Mouse (Mus musculus): ENCODE results near the gene Fam217b. TPM values are rescaled to one million over a fixed set of nuclear protein-coding genes. Genes with fewer than 3 reads are reported as not detected.

Gene Fam217b
- total and polyA plus RNA-seq, 2 experiments: 0.15 to 0.18 TPM

DNA sequence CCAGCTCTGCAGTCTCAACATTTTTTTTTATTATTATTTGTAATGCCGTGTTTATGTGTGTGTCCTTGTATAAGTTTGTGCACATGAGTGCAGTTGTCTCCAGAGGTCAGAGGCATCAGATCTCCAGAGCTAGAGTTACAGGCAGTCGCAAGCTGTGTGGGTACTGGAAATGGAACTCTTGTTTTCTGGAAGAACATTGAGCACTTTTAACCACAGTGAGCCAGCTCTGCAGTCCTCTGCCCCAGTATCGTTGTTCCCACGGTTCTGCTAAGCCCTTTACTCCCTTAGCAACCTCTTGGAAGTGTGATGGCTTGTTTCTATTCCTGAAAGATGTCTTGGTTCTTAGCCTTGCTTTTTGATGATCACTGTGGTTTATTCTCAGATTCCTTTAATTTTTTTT lies 35.1 kb downstream of the Fam217b start:
- no peak for TF ChIP-seq POLR2A (IDR thresholded peaks at IDR 0.05; ENCODE audit: extremely low read depth, insufficient read depth, low read length)
- no peak for TF ChIP-seq CTCF (IDR thresholded peaks at IDR 0.05; ENCODE audit: low read depth, low read length)

DNA sequence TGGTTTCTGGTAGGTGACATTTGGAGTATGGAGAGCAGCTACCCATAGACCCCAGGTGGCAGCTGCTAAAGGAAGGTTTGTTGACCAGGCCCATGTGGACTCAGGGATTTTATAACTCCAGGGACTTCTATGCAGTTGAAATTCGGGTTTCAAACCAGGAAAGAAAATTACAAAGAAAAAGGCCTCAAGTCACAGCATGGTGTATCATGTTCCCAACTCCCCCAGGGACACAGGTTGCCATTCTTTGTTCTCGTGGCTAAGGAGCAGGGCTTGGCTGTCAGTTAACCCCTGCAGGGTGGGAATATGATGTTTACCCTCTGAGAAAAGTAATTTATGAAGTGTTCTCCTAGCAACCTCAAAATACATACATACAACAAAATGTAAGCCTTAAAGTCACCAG lies 35.9 kb downstream of the Fam217b start:
- H3K27me3 ChIP-seq (ENCODE audit: control insufficient read depth, insufficient read depth, low read length): no peaks in the 10 kb centered on the region
- WGBS: 48% methylated on average over 2 of the region's 2 CpGs
- no peak overlapping the region for H3K9ac ChIP-seq (ENCODE audit: low read depth, low read length)
- H3K27ac ChIP-seq (replicated peaks; ENCODE audit: insufficient read depth, low read depth, low read length): no peak overlapping the region
- H3K4me1 ChIP-seq (ENCODE audit: control insufficient read depth, insufficient read depth, low read length): no peaks in the 10 kb centered on the region; the same call in 1 of the 2 replicates
- H3K79me2 ChIP-seq (ENCODE audit: control insufficient read depth, insufficient read depth, low read length): no peaks in the 10 kb centered on the region
- DNase-seq (ENCODE audit: extremely low read depth, low read depth, low spot score): no peak
- TF ChIP-seq POLR2A (IDR thresholded peaks at IDR 0.05; ENCODE audit: extremely low read depth, insufficient read depth, low read length): no peak
- TF ChIP-seq CTCF (IDR thresholded peaks at IDR 0.05; ENCODE audit: low read depth, low read length): no peak
- H3K4me3 ChIP-seq (ENCODE audit: insufficient read depth, low read depth, low read length): no peak overlapping the region
- no peaks in the 10 kb centered on the region for H3K36me3 ChIP-seq (ENCODE audit: control insufficient read depth, insufficient read depth, low read length)

More for the DNA sequence above, 35.1 kb downstream of the Fam217b start:
- H3K79me2 ChIP-seq (ENCODE audit: control insufficient read depth, insufficient read depth, low read length): no peaks in the 10 kb centered on the region
- H3K4me1 ChIP-seq (ENCODE audit: control insufficient read depth, insufficient read depth, low read length): no peaks in the 10 kb centered on the region
- 80% methylated on average over 4 of the region's 4 CpGs for WGBS
- DNase-seq (ENCODE audit: extremely low read depth, low read depth, low spot score): no peak
- no peak overlapping the region for H3K4me3 ChIP-seq (ENCODE audit: insufficient read depth, low read depth, low read length)
- H3K36me3 ChIP-seq (ENCODE audit: control insufficient read depth, insufficient read depth, low read length): no peaks in the 10 kb centered on the region
- no peak overlapping the region for H3K27ac ChIP-seq (replicated peaks; ENCODE audit: insufficient read depth, low read depth, low read length)
- no peak overlapping the region for H3K9ac ChIP-seq (ENCODE audit: low read depth, low read length)
- no peaks in the 10 kb centered on the region for H3K27me3 ChIP-seq (ENCODE audit: control insufficient read depth, insufficient read depth, low read length)

DNA sequence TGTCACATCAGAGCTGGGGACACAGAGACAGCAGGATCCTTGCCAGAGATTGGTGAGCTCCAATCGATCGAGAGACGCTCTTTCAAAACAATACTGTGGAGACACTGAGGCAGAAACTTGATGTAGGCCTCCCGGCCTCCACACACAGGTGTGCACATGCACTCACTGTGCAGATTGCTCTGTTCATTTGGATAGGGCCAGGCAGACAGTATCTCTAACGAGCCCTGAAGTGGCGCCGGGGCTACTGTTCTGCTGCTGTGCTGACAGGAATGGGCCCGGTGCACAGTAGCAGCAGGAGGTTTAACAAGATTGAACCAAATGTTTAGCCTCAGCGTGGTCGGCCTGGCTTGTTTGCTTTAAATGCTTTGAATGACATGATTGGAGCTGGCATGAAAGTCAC lies 36.6 kb downstream of the Fam217b start:
- no peak overlapping the region for H3K9ac ChIP-seq (ENCODE audit: low read depth, low read length)
- TF ChIP-seq POLR2A (IDR thresholded peaks at IDR 0.05; ENCODE audit: extremely low read depth, insufficient read depth, low read length): no peak
- no peak for TF ChIP-seq CTCF (IDR thresholded peaks at IDR 0.05; ENCODE audit: low read depth, low read length)
- no peak overlapping the region for H3K4me3 ChIP-seq (ENCODE audit: insufficient read depth, low read depth, low read length)
- H3K79me2 ChIP-seq (ENCODE audit: control insufficient read depth, insufficient read depth, low read length): no peaks in the 10 kb centered on the region
- no peak for DNase-seq (ENCODE audit: extremely low read depth, low read depth, low spot score)
- no peaks in the 10 kb centered on the region; the same call in 1 of the 2 replicates for H3K4me1 ChIP-seq (ENCODE audit: control insufficient read depth, insufficient read depth, low read length)
- H3K27me3 ChIP-seq (ENCODE audit: control insufficient read depth, insufficient read depth, low read length): no peaks in the 10 kb centered on the region
- H3K27ac ChIP-seq (replicated peaks; ENCODE audit: insufficient read depth, low read depth, low read length): no peak overlapping the region
- H3K36me3 ChIP-seq (ENCODE audit: control insufficient read depth, insufficient read depth, low read length): no peaks in the 10 kb centered on the region
- WGBS: 72% methylated on average over 10 of the region's 10 CpGs

DNA sequence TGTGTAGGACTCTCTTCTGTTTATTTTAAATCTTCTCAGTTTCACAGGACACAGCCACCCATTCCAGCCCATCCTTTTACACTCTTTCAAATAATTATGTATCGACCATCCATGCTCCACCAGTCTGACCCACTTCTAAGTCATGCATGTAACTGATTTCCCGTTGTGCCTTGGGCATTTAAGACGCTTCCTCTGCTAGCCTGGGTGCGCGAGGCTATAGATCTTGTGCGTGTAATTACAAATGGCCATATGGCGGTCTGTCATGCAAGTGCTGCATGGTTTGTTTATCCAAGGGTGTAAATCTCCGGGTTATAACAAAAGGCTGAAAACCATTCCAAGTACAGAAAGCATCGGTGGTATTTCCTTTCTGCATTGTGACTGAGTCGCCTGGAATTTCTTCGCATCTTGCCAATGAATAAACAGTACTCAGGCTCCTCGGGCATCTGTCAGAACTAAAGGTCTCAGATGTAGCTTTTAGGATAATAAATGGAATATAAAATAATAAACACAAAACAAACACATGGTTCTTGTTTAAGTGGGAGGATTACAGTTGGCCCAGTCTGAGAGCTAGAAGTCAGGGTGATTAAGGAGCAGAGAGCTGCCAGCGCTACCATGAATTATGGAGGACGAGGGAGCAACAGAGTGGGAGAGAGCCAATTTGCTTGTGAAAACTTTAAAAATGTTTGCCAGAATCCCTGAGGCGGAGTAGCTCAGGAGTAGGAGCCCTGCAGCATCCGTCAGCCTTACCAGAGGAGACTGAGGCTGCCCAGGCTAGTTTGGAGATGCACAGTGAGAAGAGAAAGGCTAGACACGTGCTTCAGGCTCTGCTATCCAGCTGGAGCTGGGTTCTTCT lies 40.6 kb downstream of the Fam217b start:
- H3K9ac ChIP-seq (ENCODE audit: low read depth, low read length): no peak overlapping the region
- no peaks in the 10 kb centered on the region for H3K36me3 ChIP-seq (ENCODE audit: control insufficient read depth, insufficient read depth, low read length)
- 66% methylated on average over 17 of the region's 17 CpGs for WGBS
- H3K27ac ChIP-seq (replicated peaks; ENCODE audit: insufficient read depth, low read depth, low read length): peak overlapping the region; percentile 44
- no peaks in the 10 kb centered on the region for H3K79me2 ChIP-seq (ENCODE audit: control insufficient read depth, insufficient read depth, low read length)
- H3K4me1 ChIP-seq (ENCODE audit: control insufficient read depth, insufficient read depth, low read length): no peaks in the 10 kb centered on the region; the same call in 1 of the 2 replicates
- TF ChIP-seq POLR2A (IDR thresholded peaks at IDR 0.05; ENCODE audit: extremely low read depth, insufficient read depth, low read length) (no peak), CTCF (IDR thresholded peaks at IDR 0.05; ENCODE audit: low read depth, low read length) (no peak)
- H3K27me3 ChIP-seq (ENCODE audit: control insufficient read depth, insufficient read depth, low read length): no peaks in the 10 kb centered on the region
- no peak overlapping the region for H3K4me3 ChIP-seq (ENCODE audit: insufficient read depth, low read depth, low read length)
- DNase-seq (ENCODE audit: extremely low read depth, low read depth, low spot score): peak; percentile 24

DNA sequence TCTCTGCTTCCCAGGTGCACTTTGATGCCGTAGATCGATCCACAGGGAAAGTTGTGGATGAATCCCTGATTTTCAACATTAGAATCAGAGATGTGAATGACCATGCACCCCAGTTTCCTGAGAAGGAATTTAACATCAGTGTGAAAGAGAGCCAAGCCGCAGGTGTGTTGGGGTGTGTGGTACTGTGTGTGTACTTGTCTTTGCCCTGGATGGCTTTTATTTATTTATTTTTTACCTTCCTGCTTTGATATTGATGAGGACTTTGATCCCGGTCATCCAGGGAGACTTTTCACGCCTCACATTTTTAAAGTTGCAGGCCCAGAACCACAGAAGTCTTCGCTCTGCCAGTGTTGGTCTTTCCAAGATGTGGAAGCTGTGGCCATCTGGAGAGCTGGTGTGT lies 43.1 kb downstream of the Fam217b start:
- TF ChIP-seq CTCF (IDR thresholded peaks at IDR 0.05; ENCODE audit: low read depth, low read length): no peak
- no peak for TF ChIP-seq POLR2A (IDR thresholded peaks at IDR 0.05; ENCODE audit: extremely low read depth, insufficient read depth, low read length)
- H3K27ac ChIP-seq (replicated peaks; ENCODE audit: insufficient read depth, low read depth, low read length): no peak overlapping the region
- 84% methylated on average over 6 of the region's 6 CpGs for WGBS
- no peaks in the 10 kb centered on the region for H3K79me2 ChIP-seq (ENCODE audit: control insufficient read depth, insufficient read depth, low read length)
- no peaks in the 10 kb centered on the region for H3K36me3 ChIP-seq (ENCODE audit: control insufficient read depth, insufficient read depth, low read length)
- H3K4me1 ChIP-seq (ENCODE audit: control insufficient read depth, insufficient read depth, low read length): no peaks in the 10 kb centered on the region; the same call in 1 of the 2 replicates
- no peak for DNase-seq (ENCODE audit: extremely low read depth, low read depth, low spot score)
- no peaks in the 10 kb centered on the region for H3K27me3 ChIP-seq (ENCODE audit: control insufficient read depth, insufficient read depth, low read length)
- no peak overlapping the region for H3K4me3 ChIP-seq (ENCODE audit: insufficient read depth, low read depth, low read length)
- H3K9ac ChIP-seq (ENCODE audit: low read depth, low read length): no peak overlapping the region

DNA sequence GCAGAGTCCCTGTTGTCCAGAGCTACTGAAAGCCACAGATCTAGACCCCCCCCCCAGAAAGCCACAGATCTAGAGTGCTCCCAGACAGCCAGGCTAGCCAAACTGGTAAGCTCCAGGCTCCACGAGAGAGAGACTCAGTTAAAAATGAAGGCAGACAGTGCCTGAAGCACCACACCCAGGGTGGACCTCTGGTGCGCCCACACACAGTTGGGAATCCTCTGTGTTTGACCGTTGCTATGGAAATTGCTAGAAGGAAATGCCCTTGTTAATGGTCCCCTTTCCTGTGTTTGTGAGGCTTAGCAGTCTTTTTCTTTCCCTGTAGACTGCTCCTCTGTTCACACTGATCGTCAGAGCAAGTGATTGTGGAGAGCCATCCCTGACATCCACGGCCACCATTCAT lies 46.0 kb downstream of the Fam217b start:
- no peaks in the 10 kb centered on the region for H3K36me3 ChIP-seq (ENCODE audit: control insufficient read depth, insufficient read depth, low read length)
- H3K4me1 ChIP-seq (ENCODE audit: control insufficient read depth, insufficient read depth, low read length): no peaks in the 10 kb centered on the region
- H3K4me3 ChIP-seq (ENCODE audit: insufficient read depth, low read depth, low read length): no peak overlapping the region
- no peaks in the 10 kb centered on the region for H3K79me2 ChIP-seq (ENCODE audit: control insufficient read depth, insufficient read depth, low read length)
- H3K9ac ChIP-seq (ENCODE audit: low read depth, low read length): no peak overlapping the region
- 60% methylated on average over 5 of the region's 5 CpGs for WGBS
- no peak for DNase-seq (ENCODE audit: extremely low read depth, low read depth, low spot score)
- TF ChIP-seq CTCF (IDR thresholded peaks at IDR 0.05; ENCODE audit: low read depth, low read length): no peak
- TF ChIP-seq POLR2A (IDR thresholded peaks at IDR 0.05; ENCODE audit: extremely low read depth, insufficient read depth, low read length): no peak
- no peak overlapping the region for H3K27ac ChIP-seq (replicated peaks; ENCODE audit: insufficient read depth, low read depth, low read length)
- no peaks in the 10 kb centered on the region for H3K27me3 ChIP-seq (ENCODE audit: control insufficient read depth, insufficient read depth, low read length)

All from liver, adult 2 months (tissue).